Mouse (Mus musculus) CD4-positive helper T cell, adult 2 months (primary cell): Measurements from ENCODE around the gene Abhd8.

Source experiments
- DNase-seq: peaks from one replicate; pipeline ENCODE4 v3.0.0-alpha.2; 2012; ENCODE audit warnings: low read depth, missing footprints, low spot score

Gene Abhd8

GRCm38 (mm10) chr8:71463188-71464033 is at the start of gene Abhd8:
Gene Abhd8 (minus strand): TSS chr8:71463655.
- peak; percentile 95 for DNase-seq

DNA sequence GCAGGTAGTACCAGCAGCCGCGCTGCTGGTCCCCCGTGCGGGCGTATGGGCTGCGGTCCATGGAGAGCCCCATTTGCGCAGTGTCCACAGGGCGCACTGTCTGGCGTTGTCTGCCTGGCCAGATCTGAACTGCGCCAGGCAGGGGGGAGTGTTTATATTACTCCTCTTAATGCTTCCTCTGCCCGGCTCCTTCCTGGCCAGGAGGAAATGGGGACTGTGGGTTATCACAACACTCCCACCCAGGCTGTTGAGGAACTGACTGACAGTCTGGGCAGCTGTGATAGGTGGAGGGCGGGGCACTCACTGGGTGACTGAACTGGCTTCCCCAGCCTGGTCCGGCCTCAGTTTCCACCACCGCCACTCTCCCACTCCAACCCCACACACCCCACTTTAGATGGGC is 48.2 kb upstream of the Abhd8 start, which contains the start of gene Plvap:
Gene Plvap, minus strand, starts transcription at position 109 of the 400 bp plus-strand sequence.
- no peak for DNase-seq

GRCm38 (mm10) chr8:71509316-71509715 is 45.9 kb upstream of the Abhd8 start:
- no peak for DNase-seq

DNA sequence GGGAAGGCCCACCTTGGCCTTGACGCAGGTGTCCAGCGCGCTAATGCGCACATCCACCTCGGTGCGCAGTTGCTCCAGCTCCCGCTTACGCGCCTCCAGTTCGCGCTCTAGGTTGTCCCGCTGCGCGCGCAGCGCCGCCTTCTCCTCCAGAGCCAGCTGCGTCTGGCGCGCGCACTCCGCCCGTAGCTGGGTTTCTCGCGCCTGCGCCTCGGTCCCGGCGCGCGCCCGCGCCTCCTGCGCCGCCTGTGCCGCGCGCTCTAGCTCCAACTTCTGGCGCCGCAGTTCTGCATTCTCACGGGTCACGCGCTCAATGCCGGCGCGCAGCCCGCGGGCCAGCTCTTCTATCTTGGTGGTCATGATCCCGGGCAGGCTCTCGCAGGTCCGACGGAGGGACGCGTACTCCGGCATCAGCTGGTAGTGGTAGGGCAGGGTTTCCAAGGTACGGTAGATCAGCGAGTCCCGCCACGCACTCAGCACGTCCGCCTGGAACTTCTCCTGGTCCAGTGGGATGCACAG is 44.2 kb upstream of the Abhd8 start:
- DNase-seq = peak; percentile 39

GRCm38 (mm10) chr8:71505979-71506378 is 42.5 kb upstream of the Abhd8 start:
- no peak for DNase-seq

GRCm38 (mm10) chr8:71505326-71505725 is 41.9 kb upstream of the Abhd8 start:
- DNase-seq = no peak

GRCm38 (mm10) chr8:71504349-71504748 is 40.9 kb upstream of the Abhd8 start:
- no peak for DNase-seq

DNA sequence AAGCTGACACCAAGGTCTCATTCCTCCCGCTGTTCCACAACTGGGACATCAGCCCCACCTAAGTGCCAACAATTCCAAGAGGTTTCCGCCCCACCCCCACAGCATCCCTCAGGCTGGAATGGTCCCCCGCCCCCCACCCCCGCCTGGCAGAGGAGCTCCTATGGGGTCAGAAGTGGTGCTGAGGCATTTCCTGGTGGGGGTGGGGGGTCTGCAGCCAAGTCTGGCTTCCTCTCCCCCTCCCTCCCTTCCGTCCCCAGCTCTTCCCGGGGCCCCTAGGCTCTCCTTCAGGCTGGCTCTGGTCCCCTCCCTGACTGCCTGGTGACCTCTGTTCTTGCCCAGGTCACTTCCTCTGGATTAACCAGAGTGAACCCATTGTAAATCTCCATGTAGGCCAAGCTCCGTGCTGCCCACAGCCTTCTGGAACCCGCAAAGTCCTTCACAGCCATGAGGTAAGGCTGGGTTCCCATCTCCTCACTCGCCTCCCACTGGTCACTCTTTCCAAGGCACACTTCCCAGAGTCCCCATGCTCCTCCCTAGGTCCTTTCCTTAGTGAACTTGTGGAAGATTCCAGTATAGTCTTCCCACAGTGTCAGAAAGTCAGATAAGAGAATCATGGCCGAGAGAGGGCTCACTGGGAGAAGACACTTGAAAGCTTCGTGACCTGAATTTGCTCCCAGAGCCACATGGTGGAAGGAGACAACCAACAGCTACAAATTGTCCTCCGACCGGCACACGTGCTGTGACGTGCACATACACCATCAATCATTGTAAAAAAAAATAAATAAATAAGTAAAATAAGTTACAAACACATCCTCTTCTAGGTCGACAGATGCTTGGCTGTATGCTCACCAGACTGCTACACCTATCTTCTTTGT is 35.6 kb upstream of the Abhd8 start:
- no peak for DNase-seq

GRCm38 (mm10) chr8:71497881-71498501 is 34.5 kb upstream of the Abhd8 start:
- DNase-seq = no peak

GRCm38 (mm10) chr8:71497077-71497645 is 33.7 kb upstream of the Abhd8 start:
- DNase-seq = no peak

DNA sequence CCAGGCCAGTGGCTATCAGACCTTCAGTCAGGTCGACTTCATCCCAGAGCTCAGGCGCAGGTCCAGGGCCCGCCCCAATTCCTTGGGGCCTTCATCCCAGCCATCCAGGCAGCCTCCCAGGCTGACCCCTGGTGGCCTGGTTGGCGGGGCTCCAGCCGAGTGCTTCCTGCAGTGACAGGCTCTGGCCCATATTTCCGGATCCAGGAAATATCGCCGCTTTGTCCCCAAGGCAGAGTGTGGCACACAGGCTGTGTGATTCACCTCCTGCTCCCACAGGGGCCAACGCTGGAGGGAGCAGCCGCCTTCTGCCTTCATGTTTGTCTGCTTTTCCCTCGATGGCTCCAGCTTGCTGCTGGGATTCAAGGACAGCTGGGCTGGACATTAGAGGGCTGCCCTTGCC is 33.0 kb upstream of the Abhd8 start:
- no peak for DNase-seq

DNA sequence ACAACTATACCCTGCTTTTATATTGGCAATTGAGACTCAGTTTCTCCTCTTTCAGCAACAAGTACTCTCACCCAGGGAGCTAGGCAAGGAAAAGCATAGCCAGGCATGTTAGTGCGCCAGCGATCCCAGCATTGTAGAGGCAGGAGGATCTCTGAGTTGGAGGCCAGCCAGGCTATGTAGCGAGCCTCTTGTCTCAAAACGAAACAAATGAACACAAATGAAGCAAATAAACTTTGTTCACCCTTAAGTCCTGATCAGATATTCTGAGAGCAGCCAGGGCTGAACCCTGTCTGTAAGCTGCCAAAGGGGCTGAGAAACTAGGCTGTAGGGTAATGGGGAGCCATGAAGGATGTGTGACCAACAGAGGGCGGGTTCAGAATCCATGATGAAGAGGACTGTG is 32.4 kb upstream of the Abhd8 start:
- no peak for DNase-seq

GRCm38 (mm10) chr8:71495039-71495438 is 31.6 kb upstream of the Abhd8 start:
- peak; percentile 82 for DNase-seq

- peak; percentile 94 for DNase-seq
Measured at GRCm38 (mm10) chr8:71488454-71488853, 25.0 kb upstream of the Abhd8 start.

DNA sequence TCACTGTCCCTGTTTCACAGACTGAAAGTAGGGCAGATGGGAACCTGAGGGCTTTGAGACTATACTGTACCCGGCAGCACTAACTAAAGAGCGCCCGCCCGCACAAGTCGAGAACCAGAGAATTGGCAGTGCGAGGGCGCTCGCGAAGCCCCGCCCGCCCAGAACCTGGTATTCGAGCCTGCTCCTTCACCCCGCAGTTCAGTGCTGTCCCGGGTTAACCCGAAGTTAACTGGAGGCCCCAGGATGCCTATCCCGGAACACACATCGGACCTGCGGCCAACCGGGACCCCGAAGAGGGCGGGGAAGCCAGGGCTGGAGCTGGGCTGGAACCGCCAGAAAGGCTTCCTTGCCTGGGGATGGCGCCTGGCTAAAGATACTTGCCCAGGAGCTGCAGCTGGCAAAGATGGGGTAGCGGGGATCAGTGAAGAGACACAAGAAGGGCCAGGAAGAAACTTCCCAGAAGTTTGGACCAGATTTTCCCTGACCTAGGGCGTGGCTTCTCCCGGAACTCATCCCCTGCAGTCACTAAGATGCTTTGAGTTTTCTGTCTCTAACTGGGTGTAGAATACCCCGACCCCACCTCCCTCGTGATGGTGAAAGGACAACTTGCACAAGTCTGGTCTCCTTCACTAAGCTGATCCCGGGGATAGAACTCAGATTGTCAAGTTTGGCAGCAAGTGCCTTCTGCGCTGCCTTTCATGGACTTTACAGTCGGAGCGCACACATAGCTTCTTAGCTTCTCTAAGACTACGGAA is 24.4 kb upstream of the Abhd8 start, which contains the start of gene Gtpbp3:
Gene Gtpbp3, plus strand, starts transcription at position 413 of the 755 bp plus-strand sequence.
- DNase-seq = peak; percentile 81

GRCm38 (mm10) chr8:71486136-71486529 is 22.7 kb upstream of the Abhd8 start:
- DNase-seq = no peak

DNA sequence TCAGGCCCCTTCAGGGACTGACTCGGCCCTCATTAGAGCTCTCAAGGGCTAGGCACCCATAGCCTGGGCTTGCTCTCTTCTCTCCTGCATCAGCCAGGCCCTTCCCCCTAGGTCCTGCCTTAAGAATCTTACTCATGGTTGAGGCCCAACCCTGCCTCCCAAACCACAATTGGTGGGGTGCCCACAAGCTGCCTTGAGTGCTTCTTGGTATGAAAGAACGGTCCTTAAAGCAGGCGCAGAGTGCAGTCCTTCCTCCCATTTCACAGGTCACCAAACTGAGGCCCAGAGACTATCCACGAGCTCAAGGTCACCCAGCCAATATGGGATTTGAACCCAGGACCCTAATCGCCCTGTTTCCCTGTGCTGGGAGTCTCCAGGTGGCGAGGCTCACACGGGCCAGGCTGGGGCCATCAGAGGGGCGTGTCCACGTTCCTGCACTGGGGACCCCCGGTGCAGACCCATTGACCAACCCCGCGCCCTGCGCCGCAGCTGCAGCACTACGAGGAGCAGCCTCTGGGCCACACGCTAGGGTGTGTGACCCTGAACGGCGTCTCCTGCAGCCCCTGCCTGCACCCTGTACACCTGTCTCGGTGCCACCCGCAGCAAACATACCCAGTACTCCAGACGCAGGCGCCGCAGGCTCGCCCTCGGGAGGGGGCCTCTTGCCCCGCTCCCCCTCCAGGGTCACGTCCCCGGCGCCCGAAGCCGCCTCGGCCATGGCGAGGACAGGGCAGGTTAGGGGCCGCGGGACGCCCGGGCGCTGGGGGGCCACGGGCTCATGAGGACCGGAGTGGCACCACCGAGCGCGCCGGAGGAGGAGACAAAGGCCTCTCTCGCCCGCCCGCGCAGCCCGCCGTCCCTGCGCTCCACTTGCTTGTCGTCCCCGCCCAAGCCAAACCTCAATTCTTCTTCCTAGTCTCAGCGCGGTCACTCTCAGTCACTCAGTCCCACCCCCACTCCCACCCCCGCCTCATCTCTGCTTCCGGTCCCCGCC is 22.0 kb upstream of the Abhd8 start, which contains the start of gene Ano8:
Gene Ano8, minus strand, starts transcription at position 822 of the 994 bp plus-strand sequence.
- peak; percentile 88 for DNase-seq

DNA sequence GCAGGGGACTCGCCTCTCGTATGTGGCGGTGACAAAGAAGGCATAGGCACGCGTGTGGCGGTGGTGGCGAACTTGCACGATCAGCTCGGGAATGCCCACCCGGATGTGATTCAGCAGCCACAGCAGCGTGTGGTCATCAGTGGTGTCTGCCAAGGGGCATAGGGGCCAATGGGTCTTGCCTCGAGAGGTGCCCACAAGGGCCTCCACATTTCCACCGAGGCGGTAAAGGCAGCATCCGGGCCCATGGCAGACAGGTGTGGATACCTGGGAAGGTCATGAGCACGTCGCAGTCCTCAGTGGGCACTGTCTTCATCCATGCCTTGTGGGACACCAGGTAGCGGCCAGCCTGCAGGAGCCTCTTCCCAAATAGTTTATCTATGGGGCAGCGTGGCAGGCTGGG is 21.3 kb upstream of the Abhd8 start:
- no peak for DNase-seq

GRCm38 (mm10) chr8:71483932-71484331 is 20.5 kb upstream of the Abhd8 start:
- peak; percentile 66 for DNase-seq
